Mouse (Mus musculus) bone marrow macrophage, adult 2 months (primary cell): ENCODE data around the gene Tcf20. TPM values are rescaled to one million over a fixed set of nuclear protein-coding genes. Genes with fewer than 3 reads are reported as not detected.

Source experiments
- H3K27ac ChIP-seq: 2 replicates; pipeline ENCODE4 v1.5.1; 2012; ENCODE audit warnings: low read depth, low read length; ENCODE audit not compliant: insufficient read depth
- H3K4me1 ChIP-seq: 2 replicates; pipeline ENCODE4 v1.6.1; 2012; ENCODE audit warnings: low read length; ENCODE audit not compliant: control insufficient read depth, insufficient read depth
- H3K4me3 ChIP-seq: 2 replicates; pipeline ENCODE4 v1.5.1; 2012; ENCODE audit warnings: mild to moderate bottlenecking, low read length, moderate library complexity; ENCODE audit not compliant: insufficient read depth
- CTCF ChIP-seq: IDR thresholded peaks from 2 replicates; pipeline ENCODE4 v1.5.1; 2012; ENCODE audit warnings: low read depth, mild to moderate bottlenecking, low read length, moderate library complexity
- POLR2A ChIP-seq: IDR thresholded peaks from 2 replicates; pipeline ENCODE4 v1.6.1; 2012; ENCODE audit warnings: mild to moderate bottlenecking, low read depth, low read length, borderline replicate concordance
- polyA plus RNA-seq: library from polyadenylated mRNA; stranded (reverse); fragments of >200 nt; gene quantifications from 2 replicates; pipeline ENCODE4 v1.2.4, GENCODE M21; 2012; ENCODE audit not compliant: missing spikeins, insufficient read depth, insufficient read length

Tcf20 gene
- polyA plus RNA-seq, 1 experiment, result 21.4 TPM

GRCm38 (mm10) chr15:82996431-82996830, 8.8 kb upstream of the Tcf20 start:
- no peak overlapping the region for H3K4me3 ChIP-seq

GRCm38 (mm10) chr15:82995239-82995638, 7.6 kb upstream of the Tcf20 start:
- peaks cover 16% of the 10 kb centered on the region for H3K4me1 ChIP-seq
- TF ChIP-seq POLR2A, result no peak
- TF ChIP-seq CTCF, result no peak
- no peak overlapping the region for H3K27ac ChIP-seq
- H3K4me3 ChIP-seq, result no peak overlapping the region

More at GRCm38 (mm10) chr15:82996431-82996830, 8.8 kb upstream of the Tcf20 start:
- TF ChIP-seq CTCF (no peak), POLR2A (no peak)
- peaks cover 16% of the 10 kb centered on the region for H3K4me1 ChIP-seq
- H3K27ac ChIP-seq, result no peak overlapping the region

GRCm38 (mm10) chr15:82992911-82993310, 5.2 kb upstream of the Tcf20 start:
- Histone ChIP-seq H3K27ac (no peak overlapping the region), H3K4me1 (peaks cover 2% of the 10 kb centered on the region; the same call in 1 of the 2 replicates), H3K4me3 (no peak overlapping the region)
- TF ChIP-seq POLR2A (no peak), CTCF (no peak)

- H3K27ac ChIP-seq, result no peak overlapping the region
- TF ChIP-seq POLR2A, result no peak
- no peak for TF ChIP-seq CTCF
- no peak overlapping the region for H3K4me3 ChIP-seq
- peaks cover 2% of the 10 kb centered on the region; the same call in 1 of the 2 replicates for H3K4me1 ChIP-seq
Observed at GRCm38 (mm10) chr15:82992079-82992783, 4.6 kb upstream of the Tcf20 start.

GRCm38 (mm10) chr15:82989190-82989704, 1.6 kb upstream of the Tcf20 start:
- Histone ChIP-seq H3K27ac (no peak overlapping the region), H3K4me3 (no peak overlapping the region), H3K4me1 (peaks cover 2% of the 10 kb centered on the region; the same call in 1 of the 2 replicates)
- TF ChIP-seq POLR2A, result no peak
- no peak for TF ChIP-seq CTCF

- peak overlapping the region; percentile 63 for H3K4me3 ChIP-seq
- H3K4me1 ChIP-seq, result peaks cover 2% of the 10 kb centered on the region; the same call in 1 of the 2 replicates
- H3K27ac ChIP-seq, result no peak overlapping the region
- TF ChIP-seq POLR2A, result no peak
- TF ChIP-seq CTCF, result no peak
Observed at GRCm38 (mm10) chr15:82987014-82987731, 499 bp downstream of the Tcf20 start.

GRCm38 (mm10) chr15:82984574-82984973, 3.1 kb downstream of the Tcf20 start:
- Histone ChIP-seq H3K4me1 (peaks cover 2% of the 10 kb centered on the region; the same call in 1 of the 2 replicates), H3K27ac (no peak overlapping the region), H3K4me3 (no peak overlapping the region)
- TF ChIP-seq POLR2A (no peak), CTCF (no peak)

GRCm38 (mm10) chr15:82984097-82984496, 3.6 kb downstream of the Tcf20 start:
- H3K4me1 ChIP-seq, result peaks cover 2% of the 10 kb centered on the region; the same call in 1 of the 2 replicates
- TF ChIP-seq POLR2A, result no peak
- TF ChIP-seq CTCF, result no peak

GRCm38 (mm10) chr15:82983416-82984026, 4.2 kb downstream of the Tcf20 start:
- TF ChIP-seq CTCF (no peak), POLR2A (no peak)
- Histone ChIP-seq H3K27ac (no peak overlapping the region), H3K4me3 (no peak overlapping the region), H3K4me1 (peaks cover 1% of the 10 kb centered on the region; the same call in 1 of the 2 replicates)

More at GRCm38 (mm10) chr15:82984097-82984496, 3.6 kb downstream of the Tcf20 start:
- H3K4me3 ChIP-seq, result no peak overlapping the region
- H3K27ac ChIP-seq, result no peak overlapping the region
